Mouse (Mus musculus): ENCODE results near the gene Armc6. TPM values are rescaled to one million over a fixed set of nuclear protein-coding genes. Genes with fewer than 3 reads are reported as not detected.
"Not testable (repeated sequence)": the region's sequence is repeated elsewhere in the genome, so short reads cannot be mapped to it uniquely, and the experiment has no call there.

Armc6 gene
- total RNA-seq, 4 experiments from 2014 or later: 33.6 to 44.9 (median 40.5) TPM

DNA sequence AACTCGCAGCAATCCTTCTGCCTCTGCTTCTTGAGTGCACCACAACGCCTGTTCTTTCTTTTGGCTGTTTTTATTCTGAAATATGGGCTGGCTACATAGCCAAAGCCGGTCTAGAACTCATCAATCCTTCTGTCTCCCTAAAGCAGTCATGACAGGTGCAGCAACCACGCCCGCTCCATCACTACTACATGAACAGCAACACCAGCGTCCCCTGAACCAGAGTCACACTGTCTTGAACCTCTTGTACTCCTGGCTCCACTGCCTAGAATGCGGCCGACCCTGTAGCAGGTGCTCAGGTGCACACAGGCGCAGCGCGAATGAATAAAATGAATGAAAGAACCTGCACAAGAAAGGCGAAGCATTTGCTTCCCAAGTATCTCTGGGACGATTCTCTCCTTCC is 660 bp downstream of the Armc6 start:
- no peak for DNase-seq (ENCODE audit: low spot score in 2 of 2)

DNA sequence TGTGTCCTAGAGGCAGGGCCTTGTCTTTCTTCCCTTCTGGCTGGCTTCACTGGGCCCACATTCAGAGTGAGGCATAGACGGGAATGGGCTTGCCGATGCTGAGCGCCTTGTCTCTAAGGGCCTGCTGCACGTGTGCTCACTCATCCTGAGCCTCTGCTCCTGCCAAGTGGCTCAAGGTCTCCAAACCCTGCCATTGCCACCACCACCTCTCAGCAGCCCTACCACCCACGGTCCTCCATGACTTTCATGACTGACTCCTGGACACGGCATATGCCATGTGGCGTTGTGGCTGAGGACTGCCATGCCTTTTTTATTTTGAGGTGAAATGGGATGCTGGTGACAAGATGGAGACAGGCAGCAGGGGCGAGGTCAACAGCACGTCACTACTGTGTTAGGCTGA is 3.4 kb downstream of the Armc6 start:
- no peak for DNase-seq (ENCODE audit: low spot score in 2 of 2)

DNA sequence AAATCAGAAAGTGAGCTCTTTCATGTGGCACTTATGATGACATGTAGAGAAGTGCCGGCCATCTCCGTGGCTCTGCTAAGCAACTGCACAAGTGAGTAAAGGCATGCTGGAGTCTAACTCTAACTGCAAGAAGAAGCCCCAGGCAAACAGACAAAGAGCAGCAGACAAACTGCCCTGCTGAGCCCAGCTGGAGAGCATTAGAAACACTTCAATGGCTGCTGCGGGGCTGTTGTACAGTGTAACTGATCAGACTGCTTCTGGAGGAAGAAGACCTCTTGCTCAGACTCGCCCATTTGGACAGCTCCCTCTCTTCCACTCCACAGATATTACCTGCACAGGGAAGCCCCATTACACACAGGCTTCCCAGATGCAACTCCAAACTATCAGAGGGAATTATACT is 6.3 kb downstream of the Armc6 start:
- DNase-seq (ENCODE audit: low spot score in 2 of 2): no peak

DNA sequence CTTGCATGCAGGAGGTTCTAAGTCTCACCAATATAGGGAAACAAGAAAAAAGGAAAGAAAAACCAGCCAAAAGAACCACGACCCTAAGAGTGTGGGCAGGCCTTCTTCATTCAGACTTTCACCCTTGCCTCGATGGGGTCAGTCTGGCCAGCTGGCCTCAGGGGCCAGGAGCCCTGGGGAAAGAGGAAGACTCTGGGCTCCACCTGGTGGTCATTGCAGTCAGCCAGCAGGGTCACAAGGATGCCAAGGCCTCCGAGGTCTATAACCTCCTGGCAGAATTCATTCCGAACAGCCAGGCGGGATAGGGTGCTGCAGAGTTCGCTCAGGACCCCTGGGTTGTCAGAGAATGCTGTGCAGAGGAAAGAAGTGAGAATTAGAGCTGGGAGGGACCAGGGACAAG is 10.9 kb downstream of the Armc6 start:
- DNase-seq (ENCODE audit: low spot score in 2 of 2): no peak

DNA sequence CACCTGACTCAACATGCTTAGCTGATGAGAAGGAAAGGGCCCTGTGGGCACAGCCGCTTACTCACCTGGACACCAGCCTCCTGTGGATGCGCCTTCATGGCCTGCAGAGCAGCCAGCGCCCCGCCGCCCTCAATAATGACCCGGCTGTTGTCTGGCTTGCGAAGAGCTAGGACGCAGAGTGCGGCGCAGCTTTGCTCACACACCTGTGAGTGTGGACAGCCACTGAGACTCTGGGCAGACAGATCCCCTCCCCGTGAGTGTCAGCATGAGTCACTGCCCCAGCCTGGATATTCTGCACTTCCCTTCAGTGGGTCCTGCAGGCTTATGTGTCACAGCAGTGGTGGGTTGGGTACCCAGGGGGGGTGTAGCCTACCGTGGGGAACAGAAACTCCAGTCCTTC is 12.2 kb downstream of the Armc6 start:
- DNase-seq (ENCODE audit: low spot score in 2 of 2): no peak

DNA sequence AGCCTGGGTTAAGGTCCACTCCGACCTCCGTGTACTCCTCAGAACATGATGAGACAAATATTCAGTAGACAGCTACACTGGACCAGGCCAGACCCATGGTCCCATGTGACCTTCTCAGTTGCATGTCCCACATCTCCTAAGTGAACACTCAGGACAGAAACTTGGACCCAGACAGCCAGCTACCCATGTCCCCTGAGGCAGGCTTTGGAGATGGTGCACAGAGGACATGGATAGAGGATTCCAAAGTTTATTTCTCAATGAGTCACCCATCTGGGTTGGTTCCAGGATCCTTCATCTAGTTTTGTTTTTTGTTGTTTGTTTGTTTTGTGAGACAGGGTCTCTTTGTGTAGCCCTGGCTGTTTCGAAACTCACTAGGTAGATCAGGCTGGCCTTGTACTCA is 13.4 kb downstream of the Armc6 start:
- DNase-seq (ENCODE audit: low spot score in 2 of 2): no peak

DNA sequence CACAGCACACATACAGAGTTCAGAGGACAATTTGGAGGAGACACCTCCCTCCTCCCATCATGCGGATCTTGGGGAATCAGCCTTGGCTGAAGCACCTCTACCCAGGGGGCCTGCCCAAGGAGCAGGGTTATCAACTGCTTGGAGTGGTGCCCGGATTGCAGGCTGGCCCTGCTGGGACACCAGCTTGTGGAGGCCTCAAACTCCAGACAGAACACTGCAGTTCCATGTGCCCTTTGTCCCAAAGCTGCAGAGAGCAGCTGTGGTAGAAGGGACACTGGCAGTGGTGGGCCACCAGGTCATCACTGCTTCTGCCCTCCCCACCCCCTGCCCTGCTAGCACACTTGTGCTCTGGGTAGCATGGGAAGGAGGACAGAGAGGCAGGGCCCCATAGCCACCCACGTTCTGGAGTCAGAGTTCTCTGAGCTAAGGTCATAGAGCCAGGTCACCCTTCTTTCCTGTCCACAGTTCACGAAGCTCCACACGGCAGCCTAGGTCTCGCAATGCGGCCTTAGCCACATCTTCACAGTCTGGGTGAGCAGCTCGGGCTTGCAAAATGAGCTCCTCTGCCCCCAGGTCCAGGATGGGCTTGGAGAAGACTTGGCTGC is 13.9 kb downstream of the Armc6 start:
- DNase-seq (ENCODE audit: low spot score in 2 of 2): no peak

DNA sequence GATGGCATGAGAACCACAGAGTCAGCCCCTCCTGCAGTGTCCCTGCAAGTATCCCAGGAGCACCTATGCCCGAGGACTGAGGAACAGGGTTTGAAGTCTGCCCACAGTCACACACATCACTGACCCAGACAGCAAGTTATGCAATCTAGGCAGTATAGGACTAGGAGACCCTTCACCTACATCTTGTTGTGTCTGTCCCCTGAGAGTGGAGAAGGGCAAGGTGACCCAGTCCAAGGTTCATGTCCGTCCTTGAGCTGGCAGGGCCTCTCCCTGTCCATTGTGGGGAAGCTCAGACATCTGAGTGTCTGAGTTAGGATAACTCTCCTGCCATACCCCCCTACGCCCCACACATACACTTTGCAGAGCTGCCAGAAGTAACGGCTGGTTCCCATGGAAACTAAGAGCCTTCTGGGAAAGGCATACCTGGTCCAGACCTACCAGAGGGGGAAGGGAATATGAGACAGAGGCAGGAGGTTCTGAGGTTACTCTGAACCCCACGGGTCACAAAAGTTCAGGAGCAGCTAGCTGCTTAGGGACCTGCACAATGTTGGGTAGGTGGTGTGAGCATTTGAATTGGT is 15.1 kb downstream of the Armc6 start:
- DNase-seq (ENCODE audit: low spot score in 2 of 2): no peak

DNA sequence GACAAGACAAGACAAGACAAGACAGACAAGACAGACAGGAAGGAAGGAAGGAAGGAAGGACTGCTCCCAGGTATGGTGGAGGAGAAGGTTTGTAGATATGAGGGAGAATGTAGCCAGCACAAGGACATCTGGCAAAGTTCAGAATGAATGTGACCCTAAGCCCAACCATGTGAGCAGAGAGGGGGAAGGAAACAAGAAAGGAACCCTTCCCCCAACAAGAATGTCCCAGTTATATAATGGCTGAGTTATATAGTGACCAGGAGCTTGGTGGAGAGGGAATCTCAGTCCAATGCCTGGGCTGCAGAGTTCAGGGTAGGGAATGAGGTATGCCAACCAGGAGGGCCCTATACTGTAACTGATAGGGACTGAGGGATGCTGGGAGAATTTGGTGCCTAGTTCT is 16.8 kb downstream of the Armc6 start:
- no peak for DNase-seq (ENCODE audit: low spot score in 2 of 2)

DNA sequence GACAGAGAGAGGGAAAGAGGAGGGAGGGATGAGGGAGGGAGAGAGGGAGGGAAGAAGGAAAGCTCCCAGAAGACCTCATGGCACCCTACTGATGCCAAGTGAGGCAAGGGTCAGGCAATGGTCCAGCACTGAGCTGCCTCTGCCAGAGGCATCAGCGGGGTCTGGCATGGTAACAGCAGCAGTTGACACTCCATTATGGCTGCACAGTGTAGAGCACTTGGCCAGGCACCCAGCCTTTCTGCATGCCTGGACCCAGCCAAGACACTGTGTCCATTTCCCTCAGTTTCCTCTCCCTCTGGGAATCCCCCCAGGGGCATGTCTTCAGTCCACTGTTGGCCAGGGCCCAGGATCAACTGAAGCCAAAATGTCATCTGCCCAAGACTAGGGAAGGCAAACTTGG is 17.7 kb downstream of the Armc6 start:
- peak; percentile 54 to 88 for DNase-seq (ENCODE audit: low spot score in 2 of 2)

DNA sequence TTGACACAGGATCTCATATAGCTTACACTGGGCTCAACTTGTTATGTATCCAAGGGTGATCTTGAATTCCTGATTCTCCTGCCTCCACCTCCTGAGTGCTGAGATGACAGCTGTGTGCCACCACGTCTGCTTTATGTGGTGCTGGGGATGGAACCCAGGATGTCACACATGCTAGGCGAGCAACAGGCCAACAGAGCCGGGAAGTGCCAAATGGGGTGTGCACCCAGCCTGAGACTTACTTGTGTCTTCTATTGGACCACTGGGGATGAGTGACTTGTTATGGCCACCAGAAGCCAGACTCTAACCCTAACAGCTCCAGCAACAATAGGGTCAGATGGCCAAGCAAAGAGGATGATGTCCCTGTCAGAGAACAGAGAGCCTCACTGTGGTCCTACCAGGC is 18.1 kb downstream of the Armc6 start:
- not testable (repeated sequence) for DNase-seq (ENCODE audit: low spot score in 2 of 2)

DNA sequence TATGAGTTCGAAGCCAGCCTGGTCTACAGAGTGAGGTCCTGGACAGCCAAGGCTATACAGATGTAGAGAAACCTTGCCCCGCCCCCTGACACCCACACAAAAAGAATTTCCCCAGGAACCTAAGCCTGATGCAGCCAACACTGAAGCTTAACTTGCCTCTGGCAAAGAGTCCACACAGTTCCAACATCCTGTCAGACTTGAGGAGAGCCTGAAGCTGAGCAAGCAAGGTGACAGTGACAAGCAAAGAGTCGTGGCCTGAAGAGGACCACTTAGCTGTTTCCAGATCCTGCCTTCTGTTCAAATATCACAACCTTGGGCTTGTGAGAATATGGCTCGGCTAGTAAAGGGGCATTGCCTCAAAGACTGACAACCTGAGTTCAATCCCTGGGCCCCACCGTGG is 19.2 kb downstream of the Armc6 start:
- DNase-seq (ENCODE audit: low spot score in 2 of 2): no peak

DNA sequence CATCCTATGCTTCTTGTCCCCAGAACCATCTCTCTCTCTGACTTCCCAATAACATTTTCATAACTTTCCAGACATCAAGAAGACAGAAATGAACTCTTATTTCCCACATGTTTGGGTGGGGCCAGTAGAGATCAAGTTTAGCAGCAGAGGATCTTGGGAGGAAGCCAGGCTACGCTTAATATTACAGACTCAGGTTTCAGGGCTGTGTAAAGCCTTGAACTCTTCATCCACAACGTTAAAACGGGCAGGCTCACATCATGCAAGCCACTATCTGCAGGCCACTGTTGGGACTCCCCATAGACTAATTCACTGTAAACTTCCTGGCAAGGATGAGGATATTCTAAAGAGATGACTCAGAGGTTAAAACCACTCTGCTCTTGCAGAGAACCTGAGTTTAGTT is 19.9 kb downstream of the Armc6 start:
- DNase-seq (ENCODE audit: low spot score in 2 of 2): no peak

DNA sequence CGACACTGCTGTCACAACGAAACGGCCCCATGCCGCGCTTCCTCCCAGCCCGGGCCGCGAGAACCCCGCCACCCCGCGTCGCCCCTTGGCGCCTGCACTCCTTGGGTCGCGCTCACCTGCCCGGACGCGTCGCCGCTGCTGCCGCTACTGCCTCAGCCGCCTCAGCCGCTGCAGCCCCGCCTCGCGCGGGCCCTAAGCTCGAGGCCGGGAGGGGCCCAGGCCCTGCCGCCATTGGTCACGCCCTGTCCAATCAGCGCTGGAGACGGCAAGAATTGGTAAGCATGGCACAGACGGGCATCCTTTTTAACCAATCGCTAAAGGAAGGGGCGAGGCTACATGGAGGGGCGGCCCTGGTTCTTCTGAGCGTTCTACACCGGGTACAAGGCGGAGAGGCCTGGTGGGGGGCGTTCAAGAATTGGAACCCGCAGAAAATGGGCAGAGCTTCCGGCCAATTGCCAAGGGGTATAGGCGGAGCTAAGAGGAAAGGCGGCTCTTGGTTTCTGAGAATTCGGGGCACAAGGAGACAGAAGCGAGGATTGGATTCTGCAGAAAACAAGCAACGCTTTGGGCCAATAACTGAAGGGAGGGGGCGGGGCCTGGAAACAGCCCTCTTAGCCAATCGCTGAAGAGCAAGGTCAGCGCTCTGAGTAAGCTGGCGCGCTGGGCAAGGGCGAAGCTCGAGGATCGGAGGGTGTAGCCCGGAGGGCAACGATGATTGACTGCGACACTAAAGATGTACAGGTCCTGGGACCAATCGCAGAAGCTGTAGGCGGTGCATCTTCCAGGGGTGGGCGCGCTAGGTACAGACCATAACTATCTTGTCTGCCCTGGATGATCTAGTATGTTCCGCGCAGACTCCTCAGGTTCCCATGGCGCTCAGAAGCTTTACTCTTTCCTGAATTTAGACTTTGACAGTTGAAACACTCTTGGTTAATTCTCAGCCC is 21.9 kb downstream of the Armc6 start, which contains the start of gene Slc25a42:
Slc25a42 (minus strand) TSS at position 194 of the 944 bp plus-strand sequence.
- peak; percentile 91 to 100 for DNase-seq (ENCODE audit: low spot score in 2 of 2)

DNA sequence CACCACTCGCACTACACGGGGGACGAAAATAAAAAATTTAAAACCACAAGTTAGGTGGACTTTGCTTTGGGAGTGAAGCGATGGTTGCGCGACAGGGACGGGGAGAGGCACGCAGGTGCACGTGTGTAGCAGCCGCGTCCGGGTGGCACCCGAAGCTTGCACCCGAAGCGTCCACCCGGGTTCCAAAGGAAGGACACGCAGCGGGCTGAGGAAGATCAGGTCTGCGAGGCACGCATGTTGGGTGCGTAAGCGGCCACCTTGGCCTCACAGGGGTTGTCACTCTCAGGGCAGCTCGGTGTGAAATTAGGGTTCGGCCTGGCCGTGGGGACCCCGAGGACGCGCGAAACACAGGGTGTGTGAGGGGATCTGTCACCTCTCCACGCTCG is 22.5 kb downstream of the Armc6 start:
- DNase-seq (ENCODE audit: low spot score in 2 of 2): peak; percentile 43 to 52

DNA sequence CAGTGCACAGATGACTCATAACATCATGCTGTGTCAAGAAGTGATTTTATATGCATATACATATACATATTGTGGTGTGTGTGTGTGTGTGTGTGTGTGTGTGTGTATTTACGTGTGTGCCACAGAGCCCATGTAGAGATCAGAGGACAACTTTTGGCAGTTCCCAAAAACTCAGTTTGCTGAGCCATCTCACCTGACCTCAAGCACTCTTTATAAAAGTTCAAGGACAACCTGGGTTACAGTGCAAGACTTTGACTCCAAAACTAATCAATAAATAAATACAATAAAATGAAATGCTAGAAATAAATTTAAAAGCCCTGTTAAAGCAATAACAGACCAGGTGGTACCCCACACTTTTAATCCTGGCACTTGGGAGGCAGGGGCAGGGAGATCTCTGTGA is 23.0 kb downstream of the Armc6 start:
- DNase-seq (ENCODE audit: low spot score in 2 of 2): no peak

DNA sequence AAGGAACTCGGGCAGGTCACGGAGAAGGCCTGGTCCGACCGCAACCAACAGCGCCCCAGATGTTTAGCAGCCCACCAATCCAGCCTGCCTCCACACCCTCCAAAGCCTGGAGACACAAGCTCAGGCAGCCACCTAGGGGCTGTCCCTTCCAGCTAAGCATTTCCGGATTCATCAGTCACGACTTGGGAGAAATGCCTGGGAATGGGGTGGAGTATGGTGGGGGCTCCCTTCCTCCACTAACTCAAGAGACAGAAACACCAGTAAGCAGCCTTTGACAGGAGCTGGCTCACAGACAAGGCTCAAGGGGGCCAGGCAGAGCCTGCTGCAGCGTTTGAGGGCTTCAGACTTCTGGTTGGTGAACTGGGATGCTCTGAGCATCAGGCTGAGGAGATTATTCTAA is 23.7 kb downstream of the Armc6 start:
- peak in 1 of 2 experiments; percentile 20 for DNase-seq (ENCODE audit: low spot score in 2 of 2)

DNA sequence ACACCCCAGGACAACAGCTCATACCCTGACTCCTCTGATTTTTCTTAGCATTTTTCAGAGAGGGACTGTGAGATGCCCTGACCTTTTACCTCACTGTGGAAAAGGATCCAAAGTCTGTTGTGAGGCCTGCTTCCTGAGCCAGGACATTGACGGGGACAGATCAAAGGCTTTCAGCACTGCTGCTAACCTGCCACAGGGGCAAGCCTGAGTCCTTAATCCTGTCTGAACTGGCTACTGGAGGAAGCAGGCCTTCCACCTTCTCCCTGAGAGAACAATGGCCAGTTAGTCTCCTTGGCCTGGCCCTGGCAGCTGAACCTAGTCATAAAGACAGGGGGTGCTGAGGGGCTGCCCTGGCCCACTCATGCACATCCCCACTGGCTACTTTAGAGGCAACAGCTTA is 26.1 kb downstream of the Armc6 start:
- no peak for DNase-seq (ENCODE audit: low spot score in 2 of 2)

DNA sequence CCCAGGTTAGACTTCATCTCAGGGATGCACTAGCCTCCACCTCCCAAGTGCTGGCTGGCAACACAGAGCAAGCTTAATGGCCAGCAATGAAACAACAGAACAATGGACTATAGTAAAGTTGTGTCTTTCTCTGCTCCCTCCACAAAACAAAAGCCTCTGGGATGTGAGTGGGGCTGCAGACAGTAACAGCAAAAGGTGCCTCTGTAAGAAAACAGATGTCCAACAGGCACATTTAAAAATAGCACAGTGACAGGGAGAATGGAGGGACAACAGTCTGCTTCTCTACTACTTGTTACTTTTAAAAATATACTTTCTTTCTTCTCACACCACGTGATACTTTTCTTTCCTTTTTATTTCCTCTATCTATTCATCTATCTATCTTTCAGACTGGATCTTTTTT is 29.5 kb downstream of the Armc6 start:
- DNase-seq (ENCODE audit: low spot score in 2 of 2): no peak

DNA sequence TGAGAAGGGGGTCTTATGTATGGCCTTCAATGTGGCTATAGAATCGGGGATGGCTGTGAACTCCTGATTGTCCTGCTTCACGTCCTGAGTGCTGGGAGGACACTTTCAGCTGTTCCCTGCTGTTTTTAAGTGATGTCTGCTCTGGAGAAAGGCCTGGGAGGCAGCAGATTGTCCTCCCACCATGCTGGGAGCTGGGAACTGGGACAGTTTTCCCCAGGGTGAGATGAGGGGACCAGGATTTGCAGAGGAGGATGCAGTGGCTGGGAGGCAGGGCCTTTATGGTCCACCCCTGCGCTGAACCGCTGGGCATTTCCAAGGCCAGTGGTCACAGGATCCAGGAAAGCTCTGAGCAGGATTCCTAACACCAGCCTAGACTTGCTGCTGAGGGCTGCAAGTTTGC is 31.2 kb downstream of the Armc6 start:
- no peak for DNase-seq (ENCODE audit: low spot score in 2 of 2)

DNA sequence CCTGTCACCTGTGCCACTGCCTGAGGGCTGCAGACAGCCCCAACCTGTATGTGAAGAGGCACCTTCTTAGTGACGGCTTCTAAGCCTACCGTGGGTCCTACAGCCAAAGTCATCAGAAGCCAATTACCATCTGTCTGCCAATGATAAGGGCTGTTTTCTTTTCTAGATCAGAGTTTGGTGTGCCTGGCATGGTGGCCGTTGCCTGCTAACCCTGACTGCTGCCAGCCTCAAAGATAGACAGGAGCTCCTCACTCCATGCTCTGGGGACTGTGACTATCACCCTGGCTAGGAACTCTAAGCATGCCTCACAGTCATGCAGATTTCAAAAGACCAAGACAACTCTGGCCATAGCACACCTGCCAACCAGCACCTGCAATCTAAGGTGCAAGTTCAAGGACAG is 32.8 kb downstream of the Armc6 start:
- no peak for DNase-seq (ENCODE audit: low spot score in 2 of 2)

DNA sequence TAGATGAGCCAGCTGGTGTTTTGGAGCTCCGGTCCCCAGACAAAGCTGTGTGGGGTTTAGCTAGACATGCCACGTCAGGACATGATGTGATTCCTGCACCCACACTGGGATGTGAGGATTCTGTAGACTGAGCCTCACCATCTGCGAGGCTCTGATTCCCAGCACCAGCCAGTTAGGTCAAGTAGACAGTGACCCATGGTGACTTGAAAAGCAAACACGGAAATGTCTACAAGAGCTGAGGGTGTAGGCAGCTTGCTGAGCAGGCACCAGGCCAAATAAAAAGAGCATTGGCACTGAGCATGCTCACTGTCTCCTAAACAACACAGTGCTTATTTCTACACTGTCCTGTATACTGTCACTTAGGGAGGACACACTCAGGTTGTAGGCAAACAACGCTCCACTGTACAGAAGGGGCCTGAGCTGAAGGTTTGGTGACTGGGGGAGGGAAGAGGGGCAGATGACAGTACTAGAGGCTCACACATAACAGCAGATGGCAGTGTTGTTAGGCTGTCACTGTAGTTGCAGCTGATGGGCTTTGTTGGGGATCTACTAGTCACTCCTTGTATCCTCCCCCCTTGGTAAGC is 34.1 kb downstream of the Armc6 start:
- DNase-seq (ENCODE audit: low spot score in 2 of 2): peak; percentile 36 to 51
